Mouse (Mus musculus) liver, embryonic 14 days (tissue): ENCODE measurements around the gene Cenpw. TPM values are rescaled to one million over a fixed set of nuclear protein-coding genes. Genes with fewer than 3 reads are reported as not detected.

ENCODE experiments used
- polyA plus RNA-seq: library from polyadenylated mRNA; depleted of rRNA; stranded (reverse); fragments of >200 nt; gene quantifications from 2 replicates; pipeline ENCODE4 v1.2.3, GENCODE M21; 2012; rRNA removed

The Cenpw gene
- polyA plus RNA-seq: 15.9 and 17.7 TPM in 2 replicates

DNA sequence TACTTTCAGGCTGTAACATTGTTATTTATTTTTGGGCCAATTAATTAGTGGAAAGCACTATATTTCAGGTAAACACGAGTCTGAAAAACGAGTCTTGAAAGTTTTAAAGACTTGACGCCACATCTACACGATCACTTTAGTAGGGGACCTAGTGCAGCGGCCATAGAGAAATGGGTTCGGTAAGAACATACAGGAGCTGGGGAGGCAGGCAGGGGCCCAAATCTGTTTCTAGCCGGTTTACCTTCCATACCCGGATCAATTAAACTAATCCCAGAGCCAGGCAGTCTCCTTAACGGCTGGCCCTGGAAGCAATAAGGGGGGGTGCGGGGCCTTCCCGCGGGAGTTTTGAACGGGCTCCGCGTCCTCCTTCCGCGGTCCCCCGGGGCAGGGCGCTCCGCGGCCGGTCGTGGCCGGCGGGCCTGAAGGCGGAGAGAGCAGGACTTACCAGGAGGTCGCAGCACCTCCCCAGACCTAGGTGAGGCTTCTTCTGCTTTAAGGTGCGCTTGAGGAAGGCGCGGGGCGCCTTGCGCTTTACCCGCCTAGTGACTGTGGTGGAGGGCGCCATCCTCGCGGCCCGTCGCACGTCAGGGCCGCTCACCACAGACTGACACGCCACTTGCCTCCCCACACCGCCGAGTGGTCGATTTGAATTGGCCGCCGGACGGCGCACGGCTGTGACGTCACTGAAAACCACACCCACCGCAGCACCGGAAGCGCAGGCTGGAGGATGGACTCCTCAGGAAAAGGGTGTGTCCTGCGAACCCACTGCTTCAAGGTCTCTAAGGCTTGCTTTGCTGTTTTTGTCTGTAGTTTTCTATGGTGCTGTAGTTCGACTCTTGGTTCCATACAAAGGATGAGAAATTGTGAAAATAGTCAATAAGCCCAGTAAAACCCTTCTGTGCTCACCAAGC is at the start of gene Cenpw:
Cenpw (minus strand) TSS at position 645 of the 911 bp plus-strand sequence.

